Mouse (Mus musculus): ENCODE results near the gene Rabac1. TPM values are rescaled to one million over a fixed set of nuclear protein-coding genes. Genes with fewer than 3 reads are reported as not detected.
A peak's percentile ranks its signal among the peaks of the same experiment; 100 is the strongest.

Gene Rabac1
- polyA plus RNA-seq, 1 experiment from 2014 or later: 126 TPM

DNA sequence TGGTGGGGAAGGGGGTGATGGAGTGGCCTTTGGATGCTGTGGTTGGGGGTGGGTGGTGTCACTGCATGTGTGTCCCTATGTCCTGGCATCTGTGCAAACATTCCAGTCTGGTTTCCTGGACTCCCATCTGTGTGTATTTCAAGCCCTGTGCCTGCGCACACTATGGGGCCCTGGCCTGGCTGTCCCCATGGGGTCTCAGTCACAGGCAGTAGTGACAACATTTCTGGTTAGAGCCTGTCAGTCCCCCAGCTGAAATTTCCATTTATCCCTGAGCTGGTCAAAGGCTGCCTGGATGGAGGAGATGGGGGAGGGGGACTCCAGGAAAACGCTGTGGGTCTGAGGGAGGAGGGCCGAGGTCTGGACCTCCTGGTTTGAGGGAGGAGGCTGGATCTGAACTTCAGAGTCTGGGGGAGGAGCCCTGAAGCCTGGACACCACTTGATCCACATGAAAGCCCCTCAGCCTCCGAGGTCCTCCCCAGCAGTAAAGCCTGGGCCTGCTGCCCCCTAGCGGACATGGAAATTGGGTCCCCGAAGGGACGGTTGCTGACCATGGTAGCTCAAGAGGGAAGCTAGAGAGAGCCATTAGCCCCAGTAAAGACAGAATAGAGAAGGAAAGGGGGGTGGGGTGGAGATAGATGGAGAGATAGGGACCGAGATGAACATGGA, 22.5 kb downstream of the Rabac1 start:
- Histone ChIP-seq H3K4me1 (replicated peaks) (peaks cover 78% of the 10 kb centered on the region), H3K27me3 (ENCODE audit: insufficient read depth, poor library complexity, severe bottlenecking) (peaks cover 100% of the 10 kb centered on the region), H3K27ac (peak overlapping the region; percentile 46; the same call in 1 of the 2 replicates), H3K4me3 (no peak overlapping the region), H3K36me3 (no peaks in the 10 kb centered on the region), H3K9me3 (no peaks in the 10 kb centered on the region)
- under 1% methylated on average over 8 of the region's 8 CpGs for WGBS
- DNase-seq (ENCODE audit: low spot score): peak; percentile 89

- Histone ChIP-seq H3K27ac (peak overlapping the region; percentile 50; the same call in 1 of the 2 replicates), H3K27me3 (ENCODE audit: insufficient read depth, poor library complexity, severe bottlenecking) (peaks cover 100% of the 10 kb centered on the region), H3K36me3 (no peaks in the 10 kb centered on the region), H3K4me3 (peak overlapping the region; percentile 27), H3K4me1 (replicated peaks) (peaks cover 76% of the 10 kb centered on the region), H3K9me3 (no peaks in the 10 kb centered on the region)
- 2% methylated on average over 29 of the region's 29 CpGs for WGBS
- peak; percentile 30 for DNase-seq (ENCODE audit: low spot score)
These were observed 23.8 kb downstream of the Rabac1 start for GRCm38 (mm10) chr7:24948774-24949173.

GRCm38 (mm10) chr7:24947316-24948048, 25.1 kb downstream of the Rabac1 start:
- Histone ChIP-seq H3K27ac (no peak overlapping the region), H3K27me3 (ENCODE audit: insufficient read depth, poor library complexity, severe bottlenecking) (peaks cover 100% of the 10 kb centered on the region), H3K4me1 (replicated peaks) (peaks cover 72% of the 10 kb centered on the region), H3K36me3 (no peaks in the 10 kb centered on the region), H3K9me3 (no peaks in the 10 kb centered on the region), H3K4me3 (no peak overlapping the region)
- 4% methylated on average over 7 of the region's 7 CpGs for WGBS
- no peak for DNase-seq (ENCODE audit: low spot score)

GRCm38 (mm10) chr7:24944257-24944950, 28.1 kb downstream of the Rabac1 start, which contains the start of gene Gm4881:
Gm4881 (minus strand) TSS chr7:24944494.
- DNase-seq (ENCODE audit: low spot score): no peak
- H3K4me1 ChIP-seq (replicated peaks): peaks cover 41% of the 10 kb centered on the region
- no peaks in the 10 kb centered on the region for H3K36me3 ChIP-seq
- under 1% methylated on average over 72 of the region's 72 CpGs for WGBS
- peak within 1 kb of the TSS; percentile 50; the same call in 1 of the 2 replicates for H3K27ac ChIP-seq
- no peaks in the 10 kb centered on the region for H3K9me3 ChIP-seq
- peaks cover 100% of the 10 kb centered on the region for H3K27me3 ChIP-seq (ENCODE audit: insufficient read depth, poor library complexity, severe bottlenecking)
- H3K4me3 ChIP-seq: peak within 1 kb of the TSS; percentile 49

GRCm38 (mm10) chr7:24943641-24944040, 28.9 kb downstream of the Rabac1 start:
- H3K36me3 ChIP-seq: no peaks in the 10 kb centered on the region
- 5% methylated on average over 6 of the region's 6 CpGs for WGBS
- H3K9me3 ChIP-seq: no peaks in the 10 kb centered on the region
- peaks cover 100% of the 10 kb centered on the region for H3K27me3 ChIP-seq (ENCODE audit: insufficient read depth, poor library complexity, severe bottlenecking)
- H3K4me3 ChIP-seq: peak overlapping the region; percentile 49
- no peak overlapping the region for H3K27ac ChIP-seq
- H3K4me1 ChIP-seq (replicated peaks): peaks cover 33% of the 10 kb centered on the region
- DNase-seq (ENCODE audit: low spot score): no peak

DNA sequence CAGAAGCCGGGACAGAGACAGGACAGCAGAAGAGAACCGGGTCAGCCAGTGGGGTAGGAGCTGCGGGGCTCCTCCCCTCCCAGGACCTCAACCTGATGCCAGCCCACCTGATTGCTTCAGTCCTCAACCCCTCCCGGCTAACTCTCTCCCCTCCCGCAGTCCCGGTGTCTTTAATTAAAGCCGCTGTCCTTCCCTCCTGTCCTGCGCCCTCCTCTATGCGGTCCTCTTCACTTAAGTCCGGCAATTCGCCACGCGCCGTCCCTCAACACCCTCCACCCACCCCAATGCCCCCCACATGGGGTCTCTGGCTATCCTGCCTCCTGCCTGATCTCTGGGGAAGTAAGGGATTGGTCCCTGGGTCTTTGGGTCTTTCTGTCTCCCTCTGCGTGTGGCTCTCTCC, 40.9 kb downstream of the Rabac1 start:
- Histone ChIP-seq H3K9me3 (no peaks in the 10 kb centered on the region), H3K4me1 (replicated peaks) (peaks cover 65% of the 10 kb centered on the region), H3K27ac (no peak overlapping the region), H3K36me3 (peaks cover 11% of the 10 kb centered on the region), H3K27me3 (ENCODE audit: insufficient read depth, poor library complexity, severe bottlenecking) (peaks cover 98% of the 10 kb centered on the region), H3K4me3 (peak overlapping the region; percentile 31)
- DNase-seq (ENCODE audit: low spot score): no peak
- WGBS: 1% methylated on average over 15 of the region's 15 CpGs

DNA sequence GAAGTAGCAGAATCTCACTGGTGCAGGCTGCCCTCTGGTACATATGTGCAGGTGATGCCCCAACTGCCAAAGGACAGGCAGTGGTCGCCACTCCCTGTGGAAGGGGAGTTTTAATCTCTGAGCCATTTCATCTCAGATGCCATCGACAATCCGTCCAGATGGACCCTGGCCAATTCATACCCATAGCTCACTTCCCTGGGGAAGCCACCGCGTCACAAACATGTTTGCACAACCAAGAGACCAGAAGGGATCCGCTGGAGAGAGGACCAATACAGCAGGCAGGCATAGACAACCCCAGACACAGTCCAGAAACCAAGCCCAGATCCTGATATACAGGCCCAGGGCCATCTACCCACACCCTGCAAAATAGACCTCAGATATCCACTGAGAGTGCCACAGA, 42.1 kb downstream of the Rabac1 start:
- H3K27me3 ChIP-seq (ENCODE audit: insufficient read depth, poor library complexity, severe bottlenecking): peaks cover 86% of the 10 kb centered on the region
- no peak for DNase-seq (ENCODE audit: low spot score)
- peaks cover 68% of the 10 kb centered on the region for H3K4me1 ChIP-seq (replicated peaks)
- H3K9me3 ChIP-seq: no peaks in the 10 kb centered on the region
- 52% methylated on average over 6 of the region's 6 CpGs for WGBS
- no peak overlapping the region for H3K4me3 ChIP-seq
- no peak overlapping the region for H3K27ac ChIP-seq
- peaks cover 23% of the 10 kb centered on the region for H3K36me3 ChIP-seq

Other genes starting within 250 kb of the Rabac1 start
- not detected in 2 replicates for gene Gm4763, start 245.8 kb downstream of the Rabac1 start, polyA plus RNA-seq (2016; fragmentation: Nextera tagmentation; extraction: Ambion mirVana)
- gene Cd177, start 212.4 kb downstream of the Rabac1 start, polyA plus RNA-seq (2016; fragmentation: Nextera tagmentation; extraction: Ambion mirVana): not detected in 2 replicates
- 0.21 TPM in 1 of 2 replicates, not detected in the other for gene Ceacam10, start 195.5 kb downstream of the Rabac1 start, polyA plus RNA-seq (2016; fragmentation: Nextera tagmentation; extraction: Ambion mirVana)
- gene Gm9844, start 110.5 kb downstream of the Rabac1 start, polyA plus RNA-seq (2016; fragmentation: Nextera tagmentation; extraction: Ambion mirVana): 15.5 and 24.3 TPM in 2 replicates
- gene Lypd4, start 102.8 kb downstream of the Rabac1 start, polyA plus RNA-seq (2016; fragmentation: Nextera tagmentation; extraction: Ambion mirVana): not detected in 2 replicates
- gene Dmrtc2, start 102.7 kb downstream of the Rabac1 start, polyA plus RNA-seq (2016; fragmentation: Nextera tagmentation; extraction: Ambion mirVana): not detected in 2 replicates
- 1,985 and 2,165 TPM in 2 replicates for gene Rps19, start 88.4 kb downstream of the Rabac1 start, polyA plus RNA-seq (2016; fragmentation: Nextera tagmentation; extraction: Ambion mirVana)
- gene Cd79a, start 75.4 kb downstream of the Rabac1 start, polyA plus RNA-seq (2016; fragmentation: Nextera tagmentation; extraction: Ambion mirVana): 0.13 and 0.29 TPM in 2 replicates
- gene Arhgef1, start 69.8 kb downstream of the Rabac1 start, polyA plus RNA-seq (2016; fragmentation: Nextera tagmentation; extraction: Ambion mirVana): 72.4 and 76.0 TPM in 2 replicates
- 0.42 and 2.7 TPM in 2 replicates for gene Gm4881, start 28.3 kb downstream of the Rabac1 start, polyA plus RNA-seq (2016; fragmentation: Nextera tagmentation; extraction: Ambion mirVana)
- gene Atp1a3, start 33.2 kb upstream of the Rabac1 start, polyA plus RNA-seq (2016; fragmentation: Nextera tagmentation; extraction: Ambion mirVana): 11.8 and 45.9 TPM in 2 replicates
- 5.5 and 7.9 TPM in 2 replicates for gene Grik5, start 99.6 kb upstream of the Rabac1 start, polyA plus RNA-seq (2016; fragmentation: Nextera tagmentation; extraction: Ambion mirVana)
- gene Zfp574, start 99.8 kb upstream of the Rabac1 start, polyA plus RNA-seq (2016; fragmentation: Nextera tagmentation; extraction: Ambion mirVana): 44.4 and 45.9 TPM in 2 replicates
- gene Pou2f2, start 207.0 kb upstream of the Rabac1 start, polyA plus RNA-seq (2016; fragmentation: Nextera tagmentation; extraction: Ambion mirVana): 19.3 and 41.0 TPM in 2 replicates
- gene Dedd2, start 247.9 kb upstream of the Rabac1 start, polyA plus RNA-seq (2016; fragmentation: Nextera tagmentation; extraction: Ambion mirVana): 10.2 and 11.2 TPM in 2 replicates
- gene Zfp526, start 248.7 kb upstream of the Rabac1 start, polyA plus RNA-seq (2016; fragmentation: Nextera tagmentation; extraction: Ambion mirVana): 2.5 and 3.0 TPM in 2 replicates